Mouse (Mus musculus) limb, embryonic 12.5 days (tissue): ENCODE data around the gene Prkce. TPM values are rescaled to one million over a fixed set of nuclear protein-coding genes. Genes with fewer than 3 reads are reported as not detected.
A peak's percentile ranks its signal among the peaks of the same experiment; 100 is the strongest.

Experiments
- ATAC-seq: fragments of 200-750 bp; cut with Nextera tagmentation; 2 replicates; pipeline ENCODE4 v1.8.0; 2017; ENCODE audit warnings: low read depth, moderate TSS enrichment; ENCODE audit not compliant: insufficient number of reproducible peaks, insufficient read depth, low FRiP score, low TSS enrichment
- H3K27ac ChIP-seq: fragments of 300-500 bp; sonication (generic); 2 replicates; pipeline ENCODE4 v1.5.1; 2016; ENCODE audit warnings: mild to moderate bottlenecking, moderate library complexity
- H3K27me3 ChIP-seq: fragments of 300-500 bp; sonication (generic); 2 replicates; pipeline ENCODE4 v1.6.1; 2016; ENCODE audit warnings: mild to moderate bottlenecking, moderate library complexity
- H3K36me3 ChIP-seq: fragments of 300-500 bp; sonication (generic); 2 replicates; pipeline ENCODE4 v1.6.1; 2016; ENCODE audit warnings: mild to moderate bottlenecking, moderate library complexity
- H3K4me1 ChIP-seq: fragments of 300-500 bp; sonication (generic); replicated peaks from 2 replicates; pipeline ENCODE4 v1.6.1; 2016
- H3K4me2 ChIP-seq: fragments of 300-500 bp; sonication (generic); 2 replicates; pipeline ENCODE4 v1.6.1; 2016; ENCODE audit warnings: mild to moderate bottlenecking, moderate library complexity
- H3K4me3 ChIP-seq: fragments of 300-500 bp; sonication (generic); replicated peaks from 2 replicates; pipeline ENCODE4 v1.5.1; 2016; ENCODE audit warnings: mild to moderate bottlenecking
- H3K9ac ChIP-seq: fragments of 300-500 bp; sonication (generic); replicated peaks from 2 replicates; pipeline ENCODE4 v1.6.1; 2016; ENCODE audit warnings: mild to moderate bottlenecking, moderate library complexity
- H3K9me3 ChIP-seq: fragments of 300-500 bp; sonication (generic); 2 replicates; pipeline ENCODE4 v1.6.1; 2016; ENCODE audit warnings: mild to moderate bottlenecking, moderate library complexity
- WGBS: fragments of 180-500 bp; shearing (Covaris S2); methylation state at CpG from one replicate; pipeline ENCODE4 v1.1.7; 2016; 5-methylcytosine and 5-hydroxymethylcytosine counted together
- polyA plus RNA-seq: library from polyadenylated mRNA; unstranded; fragments of >200 nt; fragmentation: Nextera tagmentation; extraction: Ambion mirVana; gene quantifications from 2 replicates; pipeline ENCODE4 v1.2.1, GENCODE M21; 2016

The Prkce gene
- polyA plus RNA-seq, 1 experiment from 2014 or later: 7.7 TPM

GRCm38 (mm10) chr17:86276381-86276780, 108.8 kb downstream of the Prkce start:
- ATAC-seq: no peak
- no peak overlapping the region for H3K4me3 ChIP-seq
- H3K4me1 ChIP-seq: peaks cover 54% of the 10 kb centered on the region
- H3K27me3 ChIP-seq: no peaks in the 10 kb centered on the region
- H3K36me3 ChIP-seq: no peaks in the 10 kb centered on the region
- H3K9me3 ChIP-seq: no peaks in the 10 kb centered on the region
- H3K4me2 ChIP-seq: no peak overlapping the region
- H3K27ac ChIP-seq: 0 out of 2 replicates have a peak overlapping the region, but pooled peaks have one; percentile 84
- no peak overlapping the region for H3K9ac ChIP-seq
- 82% methylated on average over 4 of the region's 4 CpGs for WGBS

- H3K4me1 ChIP-seq: peaks cover 46% of the 10 kb centered on the region
- no peaks in the 10 kb centered on the region for H3K27me3 ChIP-seq
- no peak for ATAC-seq
- H3K9me3 ChIP-seq: no peaks in the 10 kb centered on the region
- peak overlapping the region; percentile 84 for H3K27ac ChIP-seq
- no peak overlapping the region for H3K4me3 ChIP-seq
- no peaks in the 10 kb centered on the region for H3K36me3 ChIP-seq
- H3K9ac ChIP-seq: no peak overlapping the region
- 27% methylated on average over 8 of the region's 8 CpGs for WGBS
- H3K4me2 ChIP-seq: peak overlapping the region; percentile 28; the same call in 1 of the 2 replicates
Measured at GRCm38 (mm10) chr17:86277032-86277798, 109.6 kb downstream of the Prkce start.

GRCm38 (mm10) chr17:86277999-86278526, 110.5 kb downstream of the Prkce start:
- no peak overlapping the region for H3K4me3 ChIP-seq
- H3K4me1 ChIP-seq: peaks cover 47% of the 10 kb centered on the region
- WGBS: 81% methylated on average over 5 of the region's 5 CpGs
- peak overlapping the region; percentile 68; the same call in 1 of the 2 replicates for H3K27ac ChIP-seq
- H3K27me3 ChIP-seq: no peaks in the 10 kb centered on the region
- ATAC-seq: no peak
- H3K9ac ChIP-seq: no peak overlapping the region
- no peaks in the 10 kb centered on the region for H3K9me3 ChIP-seq
- H3K36me3 ChIP-seq: no peaks in the 10 kb centered on the region
- H3K4me2 ChIP-seq: no peak overlapping the region

- no peak for ATAC-seq
Measured at GRCm38 (mm10) chr17:86279751-86280150, 112.2 kb downstream of the Prkce start.

GRCm38 (mm10) chr17:86283741-86284140, 116.2 kb downstream of the Prkce start:
- no peaks in the 10 kb centered on the region for H3K27me3 ChIP-seq
- H3K9me3 ChIP-seq: no peaks in the 10 kb centered on the region
- H3K9ac ChIP-seq: no peak overlapping the region
- no peak overlapping the region for H3K27ac ChIP-seq
- H3K36me3 ChIP-seq: no peaks in the 10 kb centered on the region
- peaks cover 42% of the 10 kb centered on the region for H3K4me1 ChIP-seq
- no peak overlapping the region for H3K4me3 ChIP-seq
- WGBS: 21% methylated on average over 5 of the region's 5 CpGs
- no peak for ATAC-seq
- H3K4me2 ChIP-seq: no peak overlapping the region

More at GRCm38 (mm10) chr17:86279751-86280150, 112.2 kb downstream of the Prkce start:
- Histone ChIP-seq H3K27me3 (no peaks in the 10 kb centered on the region), H3K4me2 (no peak overlapping the region), H3K27ac (no peak overlapping the region; the same call in 1 of the 2 replicates), H3K9ac (no peak overlapping the region), H3K4me1 (peaks cover 56% of the 10 kb centered on the region), H3K36me3 (no peaks in the 10 kb centered on the region), H3K4me3 (no peak overlapping the region), H3K9me3 (no peaks in the 10 kb centered on the region)
- WGBS: 28% methylated on average over 10 of the region's 10 CpGs

- Histone ChIP-seq H3K4me3 (no peak overlapping the region), H3K27ac (no peak overlapping the region), H3K4me2 (no peak overlapping the region), H3K36me3 (no peaks in the 10 kb centered on the region), H3K27me3 (no peaks in the 10 kb centered on the region), H3K9ac (no peak overlapping the region), H3K4me1 (peaks cover 30% of the 10 kb centered on the region), H3K9me3 (no peaks in the 10 kb centered on the region)
- WGBS: 83% methylated on average over 5 of the region's 5 CpGs
- ATAC-seq: no peak
Measured at GRCm38 (mm10) chr17:86285058-86285457, 117.5 kb downstream of the Prkce start.

- H3K9me3 ChIP-seq: no peaks in the 10 kb centered on the region
- no peaks in the 10 kb centered on the region for H3K36me3 ChIP-seq
- no peak overlapping the region for H3K4me2 ChIP-seq
- 74% methylated on average over 7 of the region's 7 CpGs for WGBS
- H3K4me1 ChIP-seq: peaks cover 17% of the 10 kb centered on the region
- ATAC-seq: peak; percentile 46; the same call in 1 of the 2 replicates
- no peaks in the 10 kb centered on the region for H3K27me3 ChIP-seq
- no peak overlapping the region for H3K9ac ChIP-seq
- H3K4me3 ChIP-seq: no peak overlapping the region
- no peak overlapping the region for H3K27ac ChIP-seq
Measured at GRCm38 (mm10) chr17:86286747-86287271, 119.2 kb downstream of the Prkce start.

GRCm38 (mm10) chr17:86292711-86293110, 125.1 kb downstream of the Prkce start:
- ATAC-seq: no peak
- Histone ChIP-seq H3K4me2 (no peak overlapping the region), H3K4me3 (no peak overlapping the region), H3K36me3 (no peaks in the 10 kb centered on the region), H3K9me3 (no peaks in the 10 kb centered on the region), H3K4me1 (peaks cover 8% of the 10 kb centered on the region), H3K9ac (no peak overlapping the region), H3K27ac (no peak overlapping the region), H3K27me3 (no peaks in the 10 kb centered on the region)
- 89% methylated on average over 6 of the region's 6 CpGs for WGBS

- H3K4me3 ChIP-seq: peak overlapping the region; percentile 19
- H3K27me3 ChIP-seq: no peaks in the 10 kb centered on the region
- H3K36me3 ChIP-seq: no peaks in the 10 kb centered on the region
- WGBS: 41% methylated on average over 10 of the region's 10 CpGs
- no peak overlapping the region for H3K27ac ChIP-seq
- no peaks in the 10 kb centered on the region for H3K9me3 ChIP-seq
- no peak overlapping the region for H3K9ac ChIP-seq
- H3K4me1 ChIP-seq: peaks cover 8% of the 10 kb centered on the region
- peak overlapping the region; percentile 40 for H3K4me2 ChIP-seq
- no peak for ATAC-seq
Measured at GRCm38 (mm10) chr17:86293247-86293744, 125.7 kb downstream of the Prkce start.

- Histone ChIP-seq H3K9ac (no peak overlapping the region), H3K4me2 (no peak overlapping the region), H3K4me1 (peaks cover 13% of the 10 kb centered on the region)
Measured at GRCm38 (mm10) chr17:86299576-86299975, 132.0 kb downstream of the Prkce start.

GRCm38 (mm10) chr17:86300774-86301595, 133.4 kb downstream of the Prkce start:
- Histone ChIP-seq H3K9ac (no peak overlapping the region), H3K4me3 (no peak overlapping the region), H3K4me2 (no peak overlapping the region), H3K27me3 (no peaks in the 10 kb centered on the region), H3K36me3 (no peaks in the 10 kb centered on the region), H3K9me3 (no peaks in the 10 kb centered on the region), H3K4me1 (peaks cover 10% of the 10 kb centered on the region), H3K27ac (peak overlapping the region; percentile 47)
- no peak for ATAC-seq
- WGBS: 74% methylated on average over 22 of the region's 22 CpGs

More at GRCm38 (mm10) chr17:86299576-86299975, 132.0 kb downstream of the Prkce start:
- 76% methylated on average over 3 of the region's 3 CpGs for WGBS
- ATAC-seq: no peak
- Histone ChIP-seq H3K27me3 (no peaks in the 10 kb centered on the region), H3K36me3 (no peaks in the 10 kb centered on the region), H3K9me3 (no peaks in the 10 kb centered on the region), H3K27ac (no peak overlapping the region), H3K4me3 (no peak overlapping the region)
